Mouse (Mus musculus): ENCODE results near the gene Lin7a.

DNA sequence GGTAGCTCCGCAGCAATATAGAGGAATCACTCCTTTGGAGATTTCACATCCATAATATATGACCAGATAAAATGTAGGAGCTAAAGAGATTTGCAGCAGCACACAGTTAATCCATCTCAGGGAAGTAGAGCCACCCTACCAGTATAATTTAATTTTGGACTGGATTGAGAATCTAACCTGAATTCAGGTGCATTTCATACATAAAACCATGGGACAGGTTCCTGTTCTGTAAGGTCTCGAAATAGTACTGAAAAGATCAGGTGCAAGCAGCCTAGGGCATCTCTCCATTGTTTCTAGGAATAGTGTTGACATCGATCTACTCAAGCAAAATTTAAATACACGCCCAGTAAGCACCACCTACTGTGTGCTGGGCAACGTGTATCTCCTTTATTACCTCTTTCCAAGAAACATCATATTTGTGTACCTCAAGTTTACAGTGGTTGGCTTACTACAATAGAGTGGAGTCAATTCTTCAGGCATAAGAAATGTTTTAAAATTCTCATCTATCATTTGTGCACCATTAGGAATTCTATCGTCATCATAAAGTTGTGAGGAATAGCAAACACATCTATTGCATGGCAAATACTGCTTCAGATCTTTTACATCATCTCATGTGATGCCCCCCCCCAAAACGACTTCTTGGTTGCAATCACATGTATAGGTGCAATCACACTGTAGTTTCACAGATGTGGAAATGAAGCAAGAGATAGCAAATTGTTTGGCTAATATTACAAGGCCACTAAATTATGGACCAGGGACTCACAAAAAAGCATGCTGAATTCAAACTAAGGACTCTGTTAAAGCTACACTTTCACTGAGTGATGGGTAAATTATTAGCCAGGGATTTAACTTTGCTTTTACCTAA, 20.9 kb upstream of the Lin7a start:
- TF ChIP-seq CTCF (conservative IDR thresholded peaks at IDR 0.05 in 1 of 2, IDR thresholded peaks at IDR 0.05 in 1 of 2; ENCODE audit: low read depth in 2 of 2, low read length in 2 of 2) (no peak), TCF12 (IDR thresholded peaks at IDR 0.05; ENCODE audit: low read depth, low read length) (no peak), ETS1 (conservative IDR thresholded peaks at IDR 0.05; ENCODE audit: low read depth, low read length) (no peak), EP300 (IDR thresholded peaks at IDR 0.05; ENCODE audit: low read length) (no peak), POLR2A (IDR thresholded peaks at IDR 0.05; ENCODE audit: low read depth, low read length) (no peak), HCFC1 (IDR thresholded peaks at IDR 0.05; ENCODE audit: low read depth, low read length) (no peak), ZC3H11A (IDR thresholded peaks at IDR 0.05; ENCODE audit: low read depth, low read length) (no peak), MAX (IDR thresholded peaks at IDR 0.05; ENCODE audit: low read length) (no peak), MEF2A (IDR thresholded peaks at IDR 0.05; ENCODE audit: borderline replicate concordance, low read depth, low read length) (no peak), ZKSCAN1 (IDR thresholded peaks at IDR 0.05; ENCODE audit: borderline replicate concordance, low read depth, low read length) (no peak), MAFK (IDR thresholded peaks at IDR 0.05; ENCODE audit: insufficient replicate concordance, low read length) (no peak)
